Mouse (Mus musculus) frontal cortex, adult (tissue): ENCODE measurements at regions not wholly inside any gene's neighbourhood (a gene's known extent, or its start where the extent isn't known, plus 50 kb on each side); places are given as distances from the start of the nearest gene placed in this dataset.
A peak's percentile ranks its signal among the peaks of the same experiment; 100 is the strongest.

Experiments
- ATAC-seq: cut with Nextera tagmentation; 2 replicates; pipeline ENCODE4 v1.9.2; 2017; ENCODE audit warnings: mild to moderate bottlenecking, moderate library complexity, mixed read lengths; ENCODE audit not compliant: low TSS enrichment

GRCm38 (mm10) chr12:58901931-58902330, 109.9 kb downstream of the Sec23a start:
- ATAC-seq, result no peak

- ATAC-seq, result peak; percentile 74
Observed at GRCm38 (mm10) chr12:58875808-58876207, 136.0 kb downstream of the Sec23a start.

DNA sequence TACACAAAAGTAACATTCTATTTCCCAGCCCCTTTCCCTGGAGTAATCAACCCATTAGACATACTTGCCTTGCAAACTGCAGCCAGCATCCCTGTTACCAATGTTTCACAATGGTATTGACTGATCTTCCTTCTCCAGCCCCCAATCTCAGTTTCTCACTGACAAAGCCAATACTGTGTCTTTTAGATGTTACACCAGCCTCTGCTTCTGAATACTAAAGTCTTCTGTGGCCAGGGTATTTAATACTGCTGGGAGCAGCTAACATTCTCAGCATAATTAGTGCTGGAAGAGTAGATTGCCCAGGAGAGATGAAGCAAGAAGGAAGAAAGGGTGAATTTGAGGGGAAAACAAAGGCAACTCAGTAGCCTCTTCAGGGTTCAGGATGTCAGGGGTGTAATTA, 139.4 kb downstream of the Sec23a start:
- ATAC-seq, result no peak

DNA sequence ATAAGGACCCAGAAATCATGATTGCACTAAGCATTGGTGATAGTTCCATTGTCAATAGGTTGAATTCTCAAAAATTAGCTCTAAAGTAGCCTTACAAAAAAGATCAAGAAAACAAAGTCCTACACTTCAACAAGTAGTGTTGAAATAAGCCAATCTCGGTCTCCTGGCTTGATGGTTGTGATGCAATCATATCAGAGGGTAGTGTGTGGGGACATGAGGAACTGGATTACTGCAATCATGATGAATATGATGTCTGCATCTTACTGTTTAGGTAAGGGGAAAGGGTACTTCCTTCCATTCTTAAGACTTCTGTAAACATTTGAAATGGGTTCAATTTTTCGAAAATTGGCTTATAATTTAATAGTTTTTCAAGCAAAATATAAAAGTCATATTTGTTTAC, 155.3 kb downstream of the Sec23a start:
- no peak for ATAC-seq

- ATAC-seq, result no peak
Observed at GRCm38 (mm10) chr12:58851677-58852385, 160.0 kb downstream of the Sec23a start.

GRCm38 (mm10) chr12:58829656-58830055, 182.2 kb downstream of the Sec23a start:
- no peak for ATAC-seq

- no peak for ATAC-seq
Observed at GRCm38 (mm10) chr12:58827864-58828263, 184.0 kb downstream of the Sec23a start.

DNA sequence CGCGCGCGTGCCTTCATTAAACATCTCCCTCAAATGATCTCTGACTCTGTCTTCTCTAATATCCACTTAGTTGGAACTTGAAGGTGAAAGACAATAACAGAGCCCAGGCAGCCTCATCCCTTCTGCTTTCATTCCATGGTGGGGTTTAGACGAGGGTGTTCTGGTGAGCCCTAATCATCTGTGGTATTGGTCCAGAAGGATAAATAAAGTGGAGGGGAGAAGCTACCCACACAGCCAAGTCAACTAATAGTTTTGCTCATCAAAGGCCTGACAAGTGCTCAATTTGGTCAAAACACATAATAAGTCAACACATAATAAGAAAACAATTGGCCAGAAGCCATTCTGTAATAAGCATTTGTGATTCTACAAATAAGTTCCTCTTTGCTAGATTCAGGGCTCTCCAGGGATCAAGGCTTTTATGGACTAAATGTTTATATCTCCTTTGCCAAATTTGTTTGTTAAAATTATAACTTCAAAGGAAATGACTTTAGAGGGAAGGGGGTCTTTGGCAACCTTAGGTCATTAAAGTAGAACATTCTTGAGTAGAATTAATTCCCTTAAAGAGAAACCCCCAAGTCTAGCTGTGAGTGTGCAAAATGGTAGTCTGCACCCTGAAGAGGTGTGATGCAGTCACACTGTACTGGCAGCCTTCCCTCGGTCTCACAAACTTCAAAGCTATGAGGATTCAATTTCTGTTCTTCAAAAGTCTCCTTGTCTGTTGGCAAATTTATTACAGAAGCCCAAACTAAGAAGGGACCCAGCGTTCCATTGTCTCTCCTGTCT, 186.5 kb downstream of the Sec23a start:
- no peak for ATAC-seq

DNA sequence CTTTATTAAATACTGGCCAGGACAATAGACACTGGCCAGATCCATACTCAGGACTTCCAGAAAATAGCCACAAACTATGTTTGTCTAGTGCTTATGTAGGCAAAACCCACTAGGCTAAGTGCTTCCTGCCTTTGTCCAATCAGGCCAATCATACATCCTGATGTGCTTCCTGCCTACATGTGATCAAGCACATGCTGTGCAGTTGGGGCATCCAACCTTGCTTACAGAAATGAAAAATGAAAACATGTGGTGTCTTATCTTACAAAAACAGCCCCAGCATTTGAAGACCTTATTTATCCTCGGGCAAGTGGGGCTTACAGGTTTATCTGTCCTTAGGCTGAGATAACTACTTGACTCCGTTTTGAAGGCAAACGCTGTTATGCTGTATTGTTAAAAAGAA, 188.8 kb downstream of the Sec23a start:
- no peak for ATAC-seq

DNA sequence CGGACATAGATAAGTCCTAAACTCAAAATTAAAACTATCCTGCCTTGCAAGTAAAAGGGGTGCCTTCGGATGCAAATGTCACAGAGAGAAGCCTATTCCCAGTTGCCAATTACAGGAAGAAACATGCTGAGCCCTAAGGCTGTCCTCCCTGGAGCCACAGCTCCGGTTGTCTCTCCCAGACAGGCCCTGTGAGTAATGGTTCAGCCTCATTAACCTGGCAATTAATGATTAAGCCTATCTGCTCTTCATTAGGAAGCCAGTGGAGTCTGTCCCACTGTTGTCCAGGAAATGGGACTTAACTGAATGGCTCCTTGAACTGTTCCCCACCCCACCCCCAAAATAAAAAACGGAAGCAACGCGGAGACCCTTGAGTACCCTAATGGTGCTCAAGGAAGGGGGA, 207.7 kb downstream of the Sec23a start:
- no peak for ATAC-seq

GRCm38 (mm10) chr12:58802410-58802809, 209.4 kb downstream of the Sec23a start:
- ATAC-seq, result peak; percentile 97
